Mouse (Mus musculus) MEL-GATA-1-ER (cell line): ENCODE measurements at regions not wholly inside any gene's neighbourhood (a gene's known extent, or its start where the extent isn't known, plus 50 kb on each side); places are given as distances from the start of the nearest gene placed in this dataset.
"Not testable (repeated sequence)": the region's sequence is repeated elsewhere in the genome, so short reads cannot be mapped to it uniquely, and the experiment has no call there.

Experiments
- DNase-seq: peaks from one replicate; pipeline ENCODE4 v3.0.0-alpha.2; 2012; ENCODE audit warnings: low read depth; ENCODE audit errors: extremely low read depth

DNA sequence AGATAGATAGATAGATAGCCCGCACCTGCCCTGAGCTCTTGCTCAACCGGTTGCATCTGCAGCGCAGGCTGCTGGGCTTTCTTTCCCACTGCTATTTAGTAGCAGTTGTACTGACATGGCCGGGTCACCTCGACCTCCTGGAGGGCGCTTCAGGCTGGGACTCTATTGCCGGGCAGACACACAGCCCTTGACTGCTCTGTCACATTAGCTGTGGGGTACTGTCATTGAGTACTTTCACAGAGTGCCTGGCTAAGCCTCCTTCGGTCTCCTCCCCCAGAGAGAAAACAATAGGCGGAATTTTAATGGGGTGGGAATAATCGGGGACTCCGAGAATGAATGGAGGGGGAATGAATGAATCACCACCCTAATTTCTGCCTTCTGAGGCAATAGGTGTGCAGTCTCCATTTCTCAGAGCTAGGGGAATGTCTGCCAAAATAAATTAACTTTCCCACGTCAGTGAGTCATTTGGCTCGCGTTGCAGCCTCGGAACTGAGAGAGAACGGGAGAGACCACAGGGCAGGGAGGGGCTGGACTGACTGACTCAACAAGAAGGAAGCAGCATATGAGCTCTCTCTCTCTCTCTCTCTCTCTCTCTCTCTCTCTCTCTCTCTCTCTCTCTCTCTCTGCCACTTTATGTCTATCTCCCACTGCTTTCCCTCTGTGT lies 101.6 kb upstream of the Med13l start:
- peak; percentile 57 for DNase-seq

DNA sequence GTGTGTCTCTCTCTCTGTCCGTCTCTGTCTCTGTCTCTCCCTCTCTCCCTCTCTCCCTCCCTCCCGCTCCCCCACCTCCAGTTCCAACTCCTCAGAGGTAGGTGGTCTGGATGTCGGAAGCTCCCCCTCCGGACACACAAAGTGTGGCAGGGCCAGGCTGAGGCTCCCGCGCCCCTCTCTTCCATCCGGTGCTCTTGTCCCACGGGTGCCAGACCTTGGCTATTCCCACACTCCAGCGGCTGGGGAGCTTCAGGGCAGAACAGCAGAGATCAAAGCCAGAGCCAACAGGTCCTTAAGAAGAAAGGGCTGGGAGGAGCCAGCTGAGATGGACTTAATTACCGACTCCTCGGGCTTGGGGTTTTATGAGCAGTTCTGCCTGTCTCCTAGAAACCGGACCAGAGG lies 101.1 kb upstream of the Med13l start:
- DNase-seq, result no peak

DNA sequence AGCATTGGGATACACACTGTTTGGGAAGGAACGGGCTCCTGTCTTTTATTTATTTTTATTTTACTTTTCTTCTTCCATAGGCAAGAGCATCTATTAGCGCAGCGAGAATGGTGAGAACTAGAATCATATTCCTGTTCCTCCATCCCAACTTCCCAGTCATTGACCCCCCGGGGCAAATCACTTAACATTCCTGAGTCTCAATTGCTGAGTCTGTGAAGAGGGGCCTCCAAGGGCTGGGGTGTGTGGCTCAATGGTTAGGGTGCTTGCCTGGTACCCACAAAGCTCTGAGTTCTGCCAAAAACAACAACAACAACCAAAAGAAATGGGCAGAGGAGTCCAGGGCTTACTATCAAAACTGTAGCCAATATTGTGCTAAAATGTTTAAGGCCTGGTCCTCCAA lies 98.5 kb upstream of the Med13l start:
- DNase-seq, result no peak

DNA sequence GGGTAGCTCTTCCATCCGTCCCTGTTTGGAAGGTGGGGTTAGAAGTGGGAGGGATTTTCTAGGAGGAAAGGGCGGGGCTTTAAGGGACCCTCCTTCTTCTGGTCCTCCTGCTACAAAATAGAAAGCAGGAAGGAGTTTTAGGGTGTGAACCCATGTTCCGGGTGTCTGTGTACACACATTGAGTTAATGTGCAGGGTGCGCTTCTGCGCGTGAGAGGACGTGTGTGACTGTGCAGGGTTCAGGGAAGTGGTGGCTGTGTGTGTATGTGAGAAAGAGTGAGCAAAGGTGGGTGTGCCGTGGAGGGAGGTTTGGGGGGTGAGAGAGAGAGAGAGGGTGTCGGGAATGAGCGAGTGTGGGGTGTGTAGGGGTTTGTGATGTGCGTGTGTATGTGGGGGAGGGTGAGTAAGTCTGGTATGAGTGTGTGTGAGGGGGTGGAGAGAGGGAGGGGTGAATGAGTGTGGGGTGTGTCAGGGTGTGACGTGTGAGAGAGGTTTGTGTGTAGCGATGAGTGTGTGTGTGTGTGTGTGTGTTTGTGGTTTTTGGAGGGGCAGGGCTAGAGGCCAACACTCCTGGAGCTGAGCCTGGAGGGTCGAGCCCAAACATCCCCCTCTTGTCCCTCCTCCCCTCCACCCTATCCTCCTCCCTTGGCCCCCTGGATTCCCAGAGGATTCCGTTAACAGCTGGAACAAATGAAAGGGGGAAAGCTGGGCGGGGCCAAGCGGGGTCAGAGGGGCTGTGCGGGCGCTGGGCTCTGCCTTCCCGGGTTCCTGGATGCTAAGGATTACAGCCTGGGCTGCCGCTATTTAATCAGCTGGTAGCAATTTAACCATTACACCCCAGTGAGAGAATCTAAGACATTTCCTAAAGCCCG lies 95.3 kb upstream of the Med13l start:
- peak; percentile 29 for DNase-seq

DNA sequence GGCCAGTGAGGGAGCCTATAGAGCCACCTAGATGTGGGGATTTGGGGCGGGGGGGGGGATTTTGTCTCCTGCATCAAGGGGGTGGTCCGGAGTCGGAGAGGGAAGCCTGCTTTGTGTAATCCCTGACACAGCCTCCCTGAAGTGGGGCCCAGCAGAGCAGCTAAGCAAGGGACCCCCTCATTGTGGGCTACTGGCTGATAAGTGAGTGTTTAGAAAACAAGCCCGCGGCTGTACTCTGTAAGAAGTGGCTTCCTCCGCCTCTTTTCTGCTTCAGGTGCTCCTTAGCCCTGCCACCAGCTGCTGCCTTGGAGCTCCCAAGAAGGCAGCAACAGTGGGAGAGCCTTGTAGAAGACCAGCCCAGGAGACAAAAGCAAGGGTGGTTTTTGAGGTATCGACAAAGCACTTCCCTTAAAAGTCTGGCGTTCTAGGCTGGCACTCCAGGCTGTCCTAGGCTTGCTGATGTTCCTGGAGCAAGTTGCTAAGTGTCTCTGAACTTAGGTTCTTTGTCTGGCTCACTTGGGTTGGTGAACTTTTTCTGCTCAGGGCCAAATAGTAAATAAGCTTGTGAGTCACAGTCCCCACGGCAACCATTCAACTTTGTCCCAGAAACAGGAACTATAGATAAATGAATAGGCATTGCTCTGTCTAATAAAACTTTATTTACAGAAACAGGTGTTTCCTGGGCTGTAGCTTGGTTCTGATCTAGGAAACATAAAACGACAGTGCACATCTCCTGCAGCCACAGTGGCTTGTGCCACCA lies 94.3 kb upstream of the Med13l start:
- DNase-seq, result peak; percentile 85

DNA sequence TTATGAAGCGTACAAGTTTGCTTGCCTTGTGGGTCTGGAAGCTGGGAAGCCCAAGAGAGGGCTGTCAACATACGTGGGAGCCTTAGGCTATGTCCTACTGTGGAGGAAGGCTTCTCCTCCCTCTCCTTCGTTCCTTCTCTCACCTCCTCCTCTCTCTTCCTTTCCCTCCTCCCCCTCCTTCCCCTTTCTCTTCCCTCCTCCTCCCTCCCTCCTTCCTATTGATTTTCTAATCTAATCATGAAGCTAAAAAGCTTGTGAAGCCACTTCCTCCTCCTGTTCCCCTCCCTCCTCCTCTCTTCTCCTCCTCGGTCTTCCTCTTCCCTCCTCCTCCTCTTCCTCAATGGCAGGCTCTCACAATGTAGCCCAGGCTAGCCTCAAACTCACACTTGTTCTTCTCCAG lies 91.7 kb upstream of the Med13l start:
- DNase-seq, result peak; percentile 39

DNA sequence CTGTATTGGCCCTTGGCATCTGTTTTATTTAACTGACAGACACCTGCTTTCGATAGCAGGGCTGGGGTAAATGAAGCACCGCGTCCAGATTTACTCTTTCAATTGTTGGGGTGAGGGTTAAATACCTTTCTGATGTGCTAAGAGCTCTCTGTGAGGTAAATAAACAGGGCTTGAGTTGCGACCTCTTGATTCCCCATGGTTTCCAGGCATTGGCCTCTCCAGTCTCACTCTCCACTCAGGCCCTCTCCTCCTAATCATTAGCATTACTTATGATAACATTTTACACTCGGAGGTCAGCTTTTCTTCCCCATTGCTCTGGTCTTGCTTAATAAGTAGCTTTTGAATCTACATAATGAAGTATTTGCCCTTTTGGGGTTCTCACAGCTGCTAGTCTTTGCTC lies 88.9 kb upstream of the Med13l start:
- no peak for DNase-seq

DNA sequence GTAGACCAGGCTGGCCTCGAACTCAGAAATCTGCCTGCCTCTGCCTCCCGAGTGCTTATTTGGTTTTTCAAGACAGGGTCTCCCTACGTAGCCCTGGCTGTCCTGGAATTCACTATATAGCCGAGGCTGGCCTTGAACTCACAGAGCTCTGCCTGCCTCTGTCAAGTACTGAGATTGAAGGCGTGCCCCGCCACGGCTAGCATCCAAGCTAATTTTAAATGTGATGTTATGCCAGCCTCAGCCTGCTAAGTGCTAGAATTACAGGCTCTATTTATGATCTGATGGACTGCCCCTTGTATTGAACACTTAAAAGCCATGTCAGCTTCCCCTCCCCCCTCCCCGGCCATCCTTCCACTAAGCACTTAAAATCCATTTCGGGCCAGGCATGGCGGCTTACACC lies 88.2 kb upstream of the Med13l start:
- DNase-seq, result no peak

DNA sequence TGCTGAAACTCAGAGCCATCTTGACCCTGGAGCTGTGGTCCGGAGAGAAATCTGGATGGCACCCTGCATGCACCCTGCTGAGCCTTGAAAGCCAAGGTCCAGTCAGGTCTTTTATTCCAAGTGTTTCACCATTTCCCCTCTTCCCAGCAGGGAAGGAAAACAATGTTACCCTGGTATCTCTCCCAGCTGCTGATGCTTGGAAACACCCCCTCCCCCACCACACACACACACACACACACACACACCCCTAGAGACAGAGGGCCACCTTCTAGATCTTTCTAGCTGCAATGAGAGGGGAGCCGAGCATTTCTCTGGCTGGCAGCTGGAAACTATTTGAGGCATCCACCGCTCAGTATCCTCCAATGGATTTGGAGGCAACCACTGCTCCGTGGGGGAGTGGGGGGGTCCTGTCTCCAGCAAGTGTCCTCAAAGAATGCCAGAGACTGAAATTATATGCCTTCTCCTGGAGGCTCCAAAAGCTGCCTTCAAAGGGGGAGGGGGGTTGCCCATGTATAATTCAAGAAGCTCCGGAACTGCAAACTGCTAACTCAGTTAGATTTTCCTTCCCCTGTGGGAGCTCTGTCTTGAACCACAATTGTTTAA lies 87.2 kb upstream of the Med13l start:
- DNase-seq, result no peak

DNA sequence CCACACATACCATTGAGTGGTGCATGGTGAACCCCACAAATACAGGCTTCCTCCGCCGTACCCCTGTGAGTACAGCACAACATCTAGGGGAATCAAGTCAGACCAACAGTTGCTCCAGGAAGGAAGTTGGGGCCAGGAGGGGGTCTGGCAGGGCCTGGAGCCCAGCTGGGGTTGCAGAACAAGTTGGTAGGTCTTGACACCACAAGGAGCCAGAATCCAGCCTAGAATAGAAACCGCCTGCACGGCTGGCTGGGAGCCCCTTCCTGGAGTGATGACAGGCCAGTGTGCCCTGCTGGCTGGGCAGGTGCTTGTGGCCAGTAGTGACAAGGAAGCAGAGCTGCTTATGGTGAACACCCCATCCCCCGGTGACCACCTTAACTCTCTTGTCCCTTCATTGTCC lies 83.9 kb upstream of the Med13l start:
- no peak for DNase-seq

DNA sequence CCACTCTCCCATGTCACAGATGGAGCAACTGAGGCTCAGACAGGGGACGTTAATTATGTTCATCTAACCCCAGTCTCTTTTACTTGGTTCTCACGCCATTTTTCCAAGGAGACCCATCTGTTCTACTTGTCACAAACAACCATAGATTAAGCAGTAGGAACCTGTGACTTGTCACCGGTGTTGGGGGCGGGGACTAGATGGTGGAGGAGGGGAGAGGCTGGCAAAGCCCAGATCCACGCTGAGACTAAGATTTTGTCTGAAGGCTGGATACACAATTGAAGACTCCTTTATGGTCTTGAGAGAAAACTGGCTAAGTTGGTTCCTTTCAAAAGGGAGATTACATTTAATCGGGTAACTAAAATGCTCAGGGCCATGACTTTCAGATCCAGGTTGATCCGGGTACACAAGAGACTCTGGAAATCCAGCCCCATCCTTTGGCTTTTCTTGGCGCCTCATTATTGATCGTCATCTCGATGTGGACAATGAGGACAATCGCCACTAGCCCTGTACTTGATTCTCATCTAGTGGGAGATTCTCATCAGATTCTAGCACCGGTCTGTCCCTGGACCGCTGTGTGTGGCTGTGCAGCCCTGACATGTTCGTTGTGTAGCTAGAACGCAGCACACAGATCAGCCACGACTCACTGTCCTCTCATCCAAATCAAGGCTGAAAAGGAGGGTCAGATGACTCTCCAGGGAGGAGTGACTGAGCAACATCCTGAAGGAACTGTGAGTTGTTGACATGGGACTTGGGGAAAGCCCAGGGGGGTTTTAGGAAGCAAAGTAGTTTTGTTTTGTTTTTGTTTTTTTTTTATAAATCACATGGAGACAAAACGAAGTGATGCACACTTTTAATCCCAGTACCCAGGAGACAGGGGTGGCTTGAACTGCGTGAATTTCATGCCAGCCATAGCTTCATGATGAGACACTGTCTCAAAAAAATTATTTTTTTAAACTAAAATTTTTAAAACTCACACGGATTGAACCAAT lies 83.1 kb upstream of the Med13l start:
- no peak for DNase-seq

DNA sequence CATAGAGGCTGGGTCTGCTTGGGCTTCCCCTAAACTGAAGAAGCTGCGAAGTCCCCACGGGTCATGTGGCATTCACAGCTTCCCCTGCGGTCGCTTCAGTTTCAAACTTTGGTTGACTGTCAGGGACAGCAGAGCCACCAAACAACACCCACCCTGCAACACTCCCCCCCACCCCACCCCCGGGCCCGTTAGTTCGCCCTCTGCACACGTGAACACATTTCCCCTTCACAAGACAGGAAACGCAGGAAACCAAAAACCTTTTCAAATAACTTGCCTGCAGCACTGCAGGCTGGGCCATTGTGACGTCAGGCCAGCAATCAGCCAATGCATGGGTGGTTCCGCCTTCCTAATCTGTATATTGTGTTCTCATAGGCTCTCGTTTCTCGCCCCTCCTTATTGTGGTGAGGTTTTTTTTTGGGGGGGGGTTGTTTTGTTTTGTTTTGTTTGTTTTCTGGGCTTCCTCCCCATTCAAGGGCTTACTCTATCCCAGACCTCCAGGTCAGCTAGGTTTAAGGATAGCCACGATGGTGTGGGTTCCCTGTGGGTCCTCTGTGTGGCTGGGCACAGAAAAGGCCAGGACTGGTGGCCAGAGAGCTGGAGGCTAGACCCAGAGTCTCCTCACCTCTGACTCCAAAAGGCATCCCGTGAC lies 82.2 kb upstream of the Med13l start:
- peak; percentile 95 for DNase-seq

DNA sequence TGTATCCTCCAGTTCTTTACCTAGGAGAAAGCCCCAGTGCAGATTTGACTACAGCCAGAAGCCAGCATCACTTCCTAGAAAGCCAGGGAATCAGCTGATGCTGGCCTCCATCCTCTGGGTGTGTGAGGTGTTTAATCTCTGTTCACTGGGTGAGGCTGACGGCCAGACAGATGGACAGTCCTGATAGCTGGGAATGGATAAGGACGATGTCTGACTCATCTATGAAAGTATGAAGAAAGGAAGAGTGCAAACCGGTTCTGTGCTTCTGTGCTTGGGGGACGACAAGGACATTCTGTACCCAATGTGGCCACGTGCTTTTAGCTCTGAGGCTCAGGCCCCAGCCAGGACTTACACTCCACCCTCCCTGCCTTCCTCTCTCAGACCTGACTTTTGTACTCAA lies 80.5 kb upstream of the Med13l start:
- DNase-seq, result peak; percentile 69

DNA sequence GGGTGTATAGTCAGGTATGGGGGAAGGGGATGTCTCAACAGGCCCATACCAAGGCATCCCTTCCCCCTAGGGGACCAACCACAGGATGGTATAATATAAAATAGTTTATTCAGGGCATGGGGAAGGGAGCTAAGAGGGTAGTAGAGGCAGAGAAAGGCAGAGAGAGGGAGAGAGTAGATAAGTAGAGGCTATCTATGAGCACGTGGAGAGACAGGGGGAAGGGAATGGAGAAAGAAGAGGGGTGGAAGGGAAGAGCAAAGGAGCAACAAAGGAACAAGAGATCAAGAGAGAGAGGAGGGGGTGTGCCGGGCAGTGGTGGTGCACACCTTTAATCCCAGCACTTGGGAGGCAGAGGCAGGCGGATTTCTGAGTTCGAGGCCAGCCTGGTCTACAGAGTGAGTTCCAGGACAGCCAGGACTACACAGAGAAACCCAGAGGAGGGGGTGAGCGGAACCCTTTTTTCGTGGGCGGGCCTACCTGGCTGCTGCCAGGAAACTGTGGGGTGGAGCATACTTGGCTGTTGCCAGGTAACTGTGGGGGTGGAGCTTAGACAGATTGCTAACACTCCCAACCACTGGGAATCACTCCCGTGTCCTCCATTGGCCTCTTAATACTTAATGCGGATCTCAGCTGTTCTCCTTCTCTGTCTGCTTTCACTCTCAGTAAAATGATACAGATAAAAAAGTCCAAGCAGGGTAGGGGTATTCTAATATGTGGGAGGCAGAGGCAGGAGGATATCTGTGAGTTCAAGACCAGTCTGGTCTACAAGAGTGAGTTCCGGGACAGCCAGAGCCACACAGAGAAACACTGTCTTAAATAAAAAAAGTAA lies 79.3 kb upstream of the Med13l start:
- DNase-seq, result peak; percentile 67

DNA sequence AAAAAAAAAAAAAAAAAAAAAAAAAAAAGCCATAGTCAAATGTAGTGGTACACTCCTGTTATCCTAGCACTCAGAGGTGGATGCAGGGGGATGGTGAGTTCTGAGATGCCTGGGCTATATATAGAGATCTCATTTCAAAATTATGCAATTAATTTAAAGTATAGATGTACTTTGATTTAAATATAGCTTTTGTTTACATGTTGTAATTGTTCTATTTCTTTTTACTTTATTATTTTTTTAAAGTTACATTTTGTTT lies 78.8 kb upstream of the Med13l start:
- DNase-seq, result no peak

DNA sequence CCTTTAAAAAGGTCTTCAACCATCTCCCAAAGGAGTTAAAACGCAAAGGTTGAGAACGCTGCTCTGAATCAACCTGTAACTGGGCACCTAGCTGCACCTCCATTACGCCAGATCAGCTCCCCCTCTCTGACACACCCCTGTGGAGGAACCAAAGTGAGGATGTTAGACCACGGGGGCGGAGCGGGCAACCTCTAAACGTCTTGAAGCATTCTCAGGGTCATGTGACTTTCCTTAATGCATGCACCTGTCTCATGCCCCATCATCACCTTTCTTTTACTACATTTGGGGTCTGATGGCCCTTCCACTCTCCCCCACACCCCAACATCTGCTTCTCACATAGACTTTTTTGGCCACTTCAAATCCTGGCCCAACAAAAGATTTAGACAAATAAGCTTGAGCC lies 77.9 kb upstream of the Med13l start:
- peak; percentile 37 for DNase-seq

DNA sequence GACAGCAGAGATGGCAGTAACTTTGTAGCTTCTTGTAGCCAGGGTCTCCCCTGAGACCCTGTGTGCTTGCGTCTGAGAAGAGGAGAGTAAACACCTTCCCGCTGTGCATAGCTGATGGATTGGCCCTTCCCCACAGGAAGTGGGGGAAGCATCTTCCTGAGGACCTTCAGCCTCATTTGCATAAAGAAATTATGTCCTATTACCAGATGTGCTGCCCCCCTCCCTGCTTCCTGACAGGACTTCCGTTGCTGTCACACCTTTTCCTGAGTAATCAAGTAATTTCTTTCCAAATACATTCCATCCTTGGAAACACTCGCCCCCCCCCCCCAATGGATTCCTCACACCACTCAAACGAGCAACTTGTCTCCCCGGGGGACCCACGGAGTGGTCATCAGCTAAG lies 77.5 kb upstream of the Med13l start:
- peak; percentile 66 for DNase-seq

DNA sequence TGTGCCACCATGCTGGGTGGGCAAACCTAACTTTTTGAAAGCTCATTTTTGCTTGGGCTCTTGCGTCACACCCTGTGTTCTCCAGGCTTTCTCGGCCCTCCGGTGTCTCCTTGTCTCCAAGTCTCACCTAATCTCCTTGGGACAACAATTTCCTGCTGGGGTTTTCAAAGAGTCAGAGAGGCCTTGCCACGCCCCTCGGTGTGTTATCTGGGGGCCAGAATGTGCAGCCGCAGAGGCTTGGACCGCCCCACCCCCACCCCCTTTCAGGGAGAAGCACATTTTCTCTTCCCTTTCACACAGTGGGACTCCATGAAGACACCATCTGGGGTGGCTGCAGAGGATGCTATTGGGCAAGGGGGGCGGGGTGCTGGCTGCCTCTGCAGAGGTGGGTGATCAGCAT lies 76.9 kb upstream of the Med13l start:
- peak; percentile 98 for DNase-seq

DNA sequence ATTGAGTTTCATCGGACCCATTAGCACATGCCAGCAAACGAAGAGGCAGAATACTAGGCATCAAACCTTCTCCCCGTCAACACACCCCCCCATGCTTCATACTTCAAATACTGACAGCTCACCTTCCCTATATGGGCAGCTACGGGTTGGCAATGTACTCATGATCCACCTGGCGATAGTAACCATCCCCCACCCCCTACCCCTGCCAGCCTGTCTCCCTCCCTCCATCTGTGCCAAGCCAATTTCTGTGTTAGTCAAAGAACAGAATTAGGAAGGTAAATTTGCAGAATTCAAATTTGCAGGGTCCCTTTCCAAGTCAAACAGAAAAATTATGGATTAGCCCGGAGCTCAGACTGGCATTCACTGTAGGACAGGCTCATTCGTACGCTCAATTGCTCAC lies 75.3 kb upstream of the Med13l start:
- no peak for DNase-seq

DNA sequence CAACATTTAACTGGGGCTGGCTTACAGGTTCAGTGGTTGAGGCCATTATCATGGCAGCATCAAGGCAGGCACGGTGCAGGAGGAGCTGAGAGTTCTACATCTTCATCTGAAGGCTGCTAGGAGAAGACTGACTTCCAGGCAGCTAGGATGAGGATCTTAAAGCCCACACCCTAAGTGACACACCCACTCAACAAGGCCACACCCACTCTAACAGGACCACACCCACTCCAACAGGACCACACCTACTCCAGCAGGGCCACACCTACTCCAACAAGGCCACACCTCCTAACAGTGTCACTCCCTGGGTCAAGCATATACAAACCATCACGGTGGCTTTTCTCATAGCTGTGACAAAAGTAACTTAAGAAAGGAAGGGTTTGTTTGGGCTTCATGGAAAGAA lies 68.0 kb upstream of the Med13l start:
- DNase-seq, result not testable (repeated sequence)
